Mouse (Mus musculus) E14TG2a.4 (cell line): ENCODE measurements at regions not wholly inside any gene's neighbourhood (a gene's known extent, or its start where the extent isn't known, plus 50 kb on each side); places are given as distances from the start of the nearest gene placed in this dataset.

Experiments
- CTCF ChIP-seq: conservative IDR thresholded peaks from 2 replicates; pipeline ENCODE4 v1.5.1; 2014; ENCODE audit warnings: low read length
- NANOG ChIP-seq: IDR thresholded peaks from 2 replicates; pipeline ENCODE4 v1.6.1; 2014; ENCODE audit warnings: borderline replicate concordance, low read length, mixed read lengths
- POU5F1 ChIP-seq: IDR thresholded peaks from 2 replicates; pipeline ENCODE4 v1.6.1; 2014; ENCODE audit warnings: low read length, borderline replicate concordance

DNA sequence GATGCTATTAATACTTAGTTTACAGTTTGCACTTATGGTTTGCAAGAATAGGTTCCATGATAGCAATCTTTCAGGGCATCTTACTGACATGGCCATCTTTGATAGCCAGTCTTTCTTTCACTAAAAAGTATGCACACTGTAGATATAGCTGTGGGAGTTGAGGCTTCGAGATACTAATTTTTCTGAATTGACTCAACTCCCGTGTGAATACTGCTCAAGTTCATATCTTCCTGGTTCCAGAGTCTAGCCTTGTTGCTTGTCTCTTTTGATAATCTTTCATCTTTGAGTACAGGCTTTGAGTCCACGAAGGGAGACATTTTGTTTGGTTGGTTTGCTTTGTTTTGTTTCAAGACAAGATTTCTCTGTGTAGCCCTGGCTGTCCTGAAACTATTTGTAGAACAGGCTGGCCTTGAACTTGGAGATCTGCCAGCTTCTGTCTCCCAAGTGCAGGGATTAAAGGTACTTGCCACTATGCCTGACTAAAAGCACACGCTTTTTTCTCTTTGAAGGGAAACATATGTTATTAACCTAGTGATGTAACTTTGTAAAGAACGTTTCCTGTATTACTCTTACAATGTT lies 64.1 kb upstream of the Tlk1 start:
- no peak for TF ChIP-seq CTCF
- TF ChIP-seq NANOG = no peak
- TF ChIP-seq POU5F1 = no peak
